Mouse (Mus musculus) hindbrain, postnatal 0 days (tissue): ENCODE results near the gene Hpf1. TPM values are rescaled to one million over a fixed set of nuclear protein-coding genes. Genes with fewer than 3 reads are reported as not detected.

ENCODE experiments used
- ATAC-seq: fragments of 200-750 bp; cut with Nextera tagmentation; 2 replicates; pipeline ENCODE4 v1.8.0; 2017; ENCODE audit warnings: mild to moderate bottlenecking, moderate TSS enrichment, moderate library complexity
- DNase-seq: peaks from one replicate; pipeline ENCODE4 v3.0.0-alpha.2; 2015; ENCODE audit warnings: low spot score
- H3K27ac ChIP-seq: fragments of 300-500 bp; sonication (generic); 2 replicates; pipeline ENCODE4 v1.5.1; 2014; ENCODE audit warnings: mild to moderate bottlenecking
- H3K27me3 ChIP-seq: fragments of 300-500 bp; sonication (generic); 2 replicates; pipeline ENCODE4 v1.6.1; 2014; ENCODE audit warnings: low read length, mixed read lengths; ENCODE audit not compliant: insufficient read depth
- H3K36me3 ChIP-seq: fragments of 300-500 bp; sonication (generic); 2 replicates; pipeline ENCODE4 v1.6.1; 2014; ENCODE audit warnings: low read length, mixed read lengths; ENCODE audit not compliant: insufficient read depth
- H3K4me1 ChIP-seq: fragments of 300-500 bp; sonication (generic); 2 replicates; pipeline ENCODE4 v1.6.1; 2014; ENCODE audit warnings: antibody characterized with exemption, low read length, mixed read lengths; ENCODE audit not compliant: insufficient read depth
- H3K4me2 ChIP-seq: fragments of 300-500 bp; sonication (generic); 2 replicates; pipeline ENCODE4 v1.6.1; 2014; ENCODE audit warnings: low read depth, mild to moderate bottlenecking, low read length, moderate library complexity, mixed read lengths
- H3K4me3 ChIP-seq: fragments of 300-500 bp; sonication (generic); 2 replicates; pipeline ENCODE4 v1.5.1; 2014; ENCODE audit warnings: low read length
- H3K9ac ChIP-seq: fragments of 300-500 bp; sonication (generic); replicated peaks from 2 replicates; pipeline ENCODE4 v1.6.1; 2014; ENCODE audit warnings: mild to moderate bottlenecking, low read length, moderate library complexity, mixed read lengths
- H3K9me3 ChIP-seq: fragments of 300-500 bp; sonication (generic); 2 replicates; pipeline ENCODE4 v1.6.1; 2016; ENCODE audit warnings: low read length, mixed read lengths
- CTCF ChIP-seq: IDR thresholded peaks from 2 replicates; pipeline ENCODE4 v1.5.1; 2016; ENCODE audit warnings: antibody characterized with exemption, control low read depth, low read depth
- WGBS: fragments of 180-500 bp; shearing (Covaris S2); extraction: QIAGEN DNeasy Blood & Tissue Kit; methylation state at CpG from one replicate; pipeline ENCODE4 v1.1.7; 2014; 5-methylcytosine and 5-hydroxymethylcytosine counted together
- polyA plus RNA-seq: library from polyadenylated mRNA; unstranded; fragments of >200 nt; fragmentation: Nextera tagmentation; extraction: Ambion mirVana; gene quantifications from 2 replicates; pipeline ENCODE4 v1.2.1, GENCODE M21; 2015
- total RNA-seq: library from RNA; depleted of rRNA; stranded (reverse); fragments of >200 nt; gene quantifications from 2 replicates; pipeline ENCODE4 v1.2.3, GENCODE M21; 2014; rRNA removed

Hpf1 gene
- total and polyA plus RNA-seq, 2 experiments from 2014 or later: 25.8 to 97.2 TPM

- no peak for DNase-seq
- H3K9ac ChIP-seq: 0 out of 2 replicates have a peak overlapping the region, but pooled peaks have one; percentile 2
- H3K9me3 ChIP-seq: no peaks in the 10 kb centered on the region
- peak overlapping the region; percentile 52 for H3K4me2 ChIP-seq
- no peaks in the 10 kb centered on the region for H3K27me3 ChIP-seq
- H3K27ac ChIP-seq: no peak overlapping the region
- ATAC-seq: no peak
- peak overlapping the region; percentile 8 for H3K4me3 ChIP-seq
- 48% methylated on average over 5 of the region's 5 CpGs for WGBS
- H3K4me1 ChIP-seq: peaks cover 4% of the 10 kb centered on the region; the same call in 1 of the 2 replicates
- no peaks in the 10 kb centered on the region for H3K36me3 ChIP-seq
- TF ChIP-seq CTCF: no peak
Observed at GRCm38 (mm10) chr8:60952803-60953202, 62.6 kb downstream of the Hpf1 start.

GRCm38 (mm10) chr8:60954281-60955014, 64.2 kb downstream of the Hpf1 start:
- ATAC-seq (peak; percentile 98), DNase-seq (peak; percentile 95)
- WGBS: under 1% methylated on average over 15 of the region's 15 CpGs
- Histone ChIP-seq H3K4me3 (peak overlapping the region; percentile 43), H3K36me3 (no peaks in the 10 kb centered on the region), H3K27me3 (no peaks in the 10 kb centered on the region), H3K27ac (peak overlapping the region; percentile 94), H3K9ac (peak overlapping the region; percentile 65), H3K4me1 (peaks cover 4% of the 10 kb centered on the region; the same call in 1 of the 2 replicates), H3K4me2 (peak overlapping the region; percentile 60), H3K9me3 (no peaks in the 10 kb centered on the region)
- TF ChIP-seq CTCF: no peak

- 93% methylated on average over 7 of the region's 7 CpGs for WGBS
- Histone ChIP-seq H3K4me1 (no peaks in the 10 kb centered on the region), H3K4me3 (no peak overlapping the region)
Observed at GRCm38 (mm10) chr8:60956847-60957246, 66.6 kb downstream of the Hpf1 start.

More at GRCm38 (mm10) chr8:60956847-60957246, 66.6 kb downstream of the Hpf1 start:
- Histone ChIP-seq H3K9me3 (no peaks in the 10 kb centered on the region), H3K36me3 (no peaks in the 10 kb centered on the region), H3K27me3 (no peaks in the 10 kb centered on the region), H3K9ac (no peak overlapping the region), H3K4me2 (no peak overlapping the region), H3K27ac (no peak overlapping the region)
- TF ChIP-seq CTCF: no peak
- ATAC-seq (no peak), DNase-seq (no peak)

Other genes starting within 250 kb of the Hpf1 start
- gene Clcn3, start 92.9 kb downstream of the Hpf1 start, total RNA-seq: 85.9 and 87.7 TPM in 2 replicates
- 77.4 and 84.8 TPM in 2 replicates for gene Clcn3, start 92.9 kb downstream of the Hpf1 start, polyA plus RNA-seq
- gene Nek1, start 102.8 kb downstream of the Hpf1 start, total RNA-seq: 8.0 and 19.0 TPM in 2 replicates
- gene Nek1, start 102.8 kb downstream of the Hpf1 start, polyA plus RNA-seq: 21.9 and 23.9 TPM in 2 replicates